Mouse (Mus musculus) olfactory bulb, adult 2 months (tissue): Measurements from ENCODE around the gene Gm5105. TPM values are rescaled to one million over a fixed set of nuclear protein-coding genes. Genes with fewer than 3 reads are reported as not detected.

Source experiments
- H3K27ac ChIP-seq: fragments of 200-500 bp; 2 replicates; pipeline ENCODE4 v1.5.1; 2012; ENCODE audit warnings: low read depth, low read length; ENCODE audit not compliant: insufficient read depth
- H3K4me1 ChIP-seq: fragments of 200-500 bp; 2 replicates; pipeline ENCODE4 v1.6.1; 2012; ENCODE audit warnings: low read length; ENCODE audit not compliant: control insufficient read depth, insufficient read depth
- H3K4me3 ChIP-seq: fragments of 200-500 bp; 2 replicates; pipeline ENCODE4 v1.5.1; 2012; ENCODE audit warnings: mild to moderate bottlenecking, low read depth, low read length, moderate library complexity; ENCODE audit not compliant: insufficient read depth
- CTCF ChIP-seq: fragments of 200-500 bp; IDR thresholded peaks from 2 replicates; pipeline ENCODE4 v1.5.1; 2012; ENCODE audit warnings: low read depth, mild to moderate bottlenecking, low read length, moderate library complexity; ENCODE audit not compliant: insufficient read depth
- POLR2A ChIP-seq: fragments of 200-500 bp; IDR thresholded peaks from 2 replicates; pipeline ENCODE4 v1.6.1; 2012; ENCODE audit warnings: mild to moderate bottlenecking, low read depth, low read length, moderate library complexity; ENCODE audit not compliant: insufficient read depth
- WGBS: fragments of 180-500 bp; shearing (Covaris S2); methylation state at CpG from one replicate; pipeline ENCODE4 v1.1.7; 2018; 5-methylcytosine and 5-hydroxymethylcytosine counted together
- polyA plus RNA-seq: library from polyadenylated mRNA; stranded (reverse); fragments of >200 nt; gene quantifications from 2 replicates; pipeline ENCODE4 v1.2.4, GENCODE M21; 2012; ENCODE audit warnings: low replicate concordance; ENCODE audit not compliant: missing spikeins, insufficient read depth, insufficient read length

Gene Gm5105
- polyA plus RNA-seq, 1 experiment: not detected

GRCm38 (mm10) chr3:138096263-138097028 is 29.3 kb upstream of the Gm5105 start:
- Histone ChIP-seq H3K4me1 (peaks cover 6% of the 10 kb centered on the region; the same call in 1 of the 2 replicates), H3K4me3 (no peak overlapping the region), H3K27ac (no peak overlapping the region)
- TF ChIP-seq CTCF: no peak
- WGBS: 87% methylated on average over 19 of the region's 19 CpGs

GRCm38 (mm10) chr3:138095718-138096117 is 28.5 kb upstream of the Gm5105 start:
- Histone ChIP-seq H3K4me1 (peaks cover 6% of the 10 kb centered on the region; the same call in 1 of the 2 replicates), H3K27ac (no peak overlapping the region), H3K4me3 (no peak overlapping the region)
- no peak for TF ChIP-seq POLR2A
- TF ChIP-seq CTCF: no peak
- 24% methylated on average over 10 of the region's 10 CpGs for WGBS

GRCm38 (mm10) chr3:138095301-138095700 is 28.1 kb upstream of the Gm5105 start:
- Histone ChIP-seq H3K4me3 (no peak overlapping the region), H3K4me1 (peaks cover 6% of the 10 kb centered on the region; the same call in 1 of the 2 replicates), H3K27ac (no peak overlapping the region)
- WGBS: 44% methylated on average over 3 of the region's 3 CpGs
- TF ChIP-seq CTCF (no peak), POLR2A (no peak)

GRCm38 (mm10) chr3:138083896-138084295 is 16.7 kb upstream of the Gm5105 start:
- TF ChIP-seq CTCF (no peak), POLR2A (no peak)
- WGBS: 85% methylated on average over 4 of the region's 4 CpGs
- no peak overlapping the region for H3K4me3 ChIP-seq
- no peak overlapping the region for H3K27ac ChIP-seq
- H3K4me1 ChIP-seq: no peaks in the 10 kb centered on the region

GRCm38 (mm10) chr3:138083073-138083637 is 16.0 kb upstream of the Gm5105 start:
- WGBS: 94% methylated on average over 1 of the region's 1 CpGs

GRCm38 (mm10) chr3:138078701-138079100 is 11.5 kb upstream of the Gm5105 start:
- 84% methylated on average over 1 of the region's 1 CpGs for WGBS
- H3K4me3 ChIP-seq: no peak overlapping the region
- TF ChIP-seq CTCF (no peak), POLR2A (no peak)
- H3K4me1 ChIP-seq: peaks cover 6% of the 10 kb centered on the region; the same call in 1 of the 2 replicates
- H3K27ac ChIP-seq: no peak overlapping the region

More at GRCm38 (mm10) chr3:138083073-138083637, 16.0 kb upstream of the Gm5105 start:
- H3K4me3 ChIP-seq: no peak overlapping the region
- H3K4me1 ChIP-seq: no peaks in the 10 kb centered on the region
- TF ChIP-seq CTCF (no peak), POLR2A (no peak)
- H3K27ac ChIP-seq: no peak overlapping the region

- Histone ChIP-seq H3K4me1 (peaks cover 6% of the 10 kb centered on the region; the same call in 1 of the 2 replicates), H3K27ac (peak overlapping the region; percentile 36; the same call in 1 of the 2 replicates), H3K4me3 (no peak overlapping the region)
- 39% methylated on average over 11 of the region's 11 CpGs for WGBS
- no peak for TF ChIP-seq POLR2A
- no peak for TF ChIP-seq CTCF
These were observed 10.5 kb upstream of the Gm5105 start for GRCm38 (mm10) chr3:138077476-138078340.

- no peak overlapping the region for H3K4me3 ChIP-seq
- H3K4me1 ChIP-seq: peaks cover 8% of the 10 kb centered on the region
- H3K27ac ChIP-seq: no peak overlapping the region
- TF ChIP-seq CTCF (no peak), POLR2A (no peak)
- WGBS: 35% methylated on average over 8 of the region's 8 CpGs
These were observed 8.0 kb upstream of the Gm5105 start for GRCm38 (mm10) chr3:138075209-138075608.
